Mouse (Mus musculus): ENCODE measurements at regions not wholly inside any gene's neighbourhood (a gene's known extent, or its start where the extent isn't known, plus 50 kb on each side); places are given as distances from the start of the nearest gene placed in this dataset.

- no peak overlapping the region for H3K4me3 ChIP-seq (replicated peaks; ENCODE audit: low read length)
- H3K9me3 ChIP-seq (ENCODE audit: low read length) = peaks cover 11% of the 10 kb centered on the region
- no peaks in the 10 kb centered on the region for H3K36me3 ChIP-seq (ENCODE audit: insufficient read depth, low read length)
- H3K27me3 ChIP-seq (ENCODE audit: insufficient read depth, low read length) = no peaks in the 10 kb centered on the region
- no peak for TF ChIP-seq CTCF (conservative IDR thresholded peaks at IDR 0.05; ENCODE audit: low read length)
- no peak for TF ChIP-seq NANOG (IDR thresholded peaks at IDR 0.05; ENCODE audit: borderline replicate concordance, low read length)
- TF ChIP-seq POU5F1 (IDR thresholded peaks at IDR 0.05; ENCODE audit: borderline replicate concordance, low read length) = no peak
- H3K4me1 ChIP-seq (replicated peaks; ENCODE audit: low read depth, low read length) = no peaks in the 10 kb centered on the region
These were observed 58.7 kb upstream of the Myo10 start for GRCm38 (mm10) chr15:25563641-25564040.

- no peaks in the 10 kb centered on the region for H3K27me3 ChIP-seq (ENCODE audit: insufficient read depth, low read length)
- no peaks in the 10 kb centered on the region for H3K4me1 ChIP-seq (replicated peaks; ENCODE audit: low read depth, low read length)
- no peaks in the 10 kb centered on the region for H3K36me3 ChIP-seq (ENCODE audit: insufficient read depth, low read length)
- no peak overlapping the region for H3K4me3 ChIP-seq (replicated peaks; ENCODE audit: low read length)
- TF ChIP-seq CTCF (conservative IDR thresholded peaks at IDR 0.05; ENCODE audit: low read length) (no peak), NANOG (IDR thresholded peaks at IDR 0.05; ENCODE audit: borderline replicate concordance, low read length) (no peak), POU5F1 (IDR thresholded peaks at IDR 0.05; ENCODE audit: borderline replicate concordance, low read length) (no peak)
- no peaks in the 10 kb centered on the region for H3K9me3 ChIP-seq (ENCODE audit: low read length)
These were observed 49.8 kb upstream of the Myo10 start for GRCm38 (mm10) chr15:25572495-25572894.
